Mouse (Mus musculus): ENCODE data around the gene Ehbp1l1. TPM values are rescaled to one million over a fixed set of nuclear protein-coding genes. Genes with fewer than 3 reads are reported as not detected.
A peak's percentile ranks its signal among the peaks of the same experiment; 100 is the strongest.

The Ehbp1l1 gene
- total RNA-seq, 2 experiments from 2014 or later = 13.7 to 14.2 TPM

GRCm38 (mm10) chr19:5665465-5665864, 60.7 kb downstream of the Ehbp1l1 start:
- no peak for DNase-seq

GRCm38 (mm10) chr19:5664669-5665257, 61.4 kb downstream of the Ehbp1l1 start:
- DNase-seq = no peak

- DNase-seq = peak; percentile 73 to 76
Observed at GRCm38 (mm10) chr19:5662981-5663913, 62.9 kb downstream of the Ehbp1l1 start, which contains the start of gene Sipa1. TSS of gene Sipa1 (minus strand) at chr19:5663707.

- DNase-seq = no peak
Observed at GRCm38 (mm10) chr19:5662310-5662709, 63.8 kb downstream of the Ehbp1l1 start.

GRCm38 (mm10) chr19:5660942-5661751, 65.0 kb downstream of the Ehbp1l1 start:
- DNase-seq = no peak

Small RNAs within 50 kb of the gene (microRNA-seq; reads per million reads assigned to microRNA genes)
- gene Mir6987 = 0.60 to 0.85 reads per million in 2 experiments

Other genes starting within 250 kb of the Ehbp1l1 start
- 10 to 100 TPM; 37.6 to 39.3 TPM for gene Mus81, start 237.9 kb downstream of the Ehbp1l1 start, total RNA-seq (2021)
- gene Cfl1, start 235.9 kb downstream of the Ehbp1l1 start, total RNA-seq (2021) = 1,000 to 10,000 TPM; 1,234 to 1,394 TPM
- 1 to 10 TPM; 5.4 to 8.8 TPM for gene 1700020D05Rik, start 222.5 kb downstream of the Ehbp1l1 start, total RNA-seq (2021)
- gene Snx32, start 215.8 kb downstream of the Ehbp1l1 start, total RNA-seq (2021) = 10 to 100 TPM; 80.5 to 83.5 TPM
- gene Ovol1, start 165.7 kb downstream of the Ehbp1l1 start, total RNA-seq (2021) = not detected
- 1 to 10 TPM; 5.8 to 7.0 TPM for gene Ap5b1, start 158.3 kb downstream of the Ehbp1l1 start, total RNA-seq (2021)
- gene Rnaseh2c, start 124.4 kb downstream of the Ehbp1l1 start, total RNA-seq (2021) = 10 to 100 TPM; 80.2 to 88.0 TPM
- 10 to 100 TPM; 80.1 to 91.1 TPM for gene Kat5, start 116.1 kb downstream of the Ehbp1l1 start, total RNA-seq (2021)
- 10 to 100 TPM; 17.2 to 17.7 TPM for gene Rela, start 88.8 kb downstream of the Ehbp1l1 start, total RNA-seq (2021)
- 10 to 100 TPM; 16.6 to 18.0 TPM for gene Sipa1, start 62.6 kb downstream of the Ehbp1l1 start, total RNA-seq (2021)
- 10 to 100 TPM; 17.8 to 18.6 TPM for gene Map3k11, start 37.6 kb downstream of the Ehbp1l1 start, total RNA-seq (2021)
- gene Pcnx3, start 37.4 kb downstream of the Ehbp1l1 start, total RNA-seq (2021) = 10 to 100 TPM; 61.9 to 68.5 TPM
- not detected for gene Kcnk7, start 21.9 kb downstream of the Ehbp1l1 start, total RNA-seq (2021)
- 10 to 100 TPM; 24.1 to 29.4 TPM for gene Fam89b, start 3.3 kb upstream of the Ehbp1l1 start, total RNA-seq (2021)
- 10 to 100 TPM; 24.9 to 28.0 TPM for gene Ltbp3, start 14.6 kb upstream of the Ehbp1l1 start, total RNA-seq (2021)
- gene Scyl1, start 45.1 kb upstream of the Ehbp1l1 start, total RNA-seq (2021) = 10 to 100 TPM; 75.6 to 75.9 TPM
- gene Frmd8, start 149.0 kb upstream of the Ehbp1l1 start, total RNA-seq (2021) = 10 to 100 TPM; 13.5 to 14.2 TPM
- gene Slc25a45, start 151.5 kb upstream of the Ehbp1l1 start, total RNA-seq (2021) = 1 to 10 TPM; 2.5 to 2.7 TPM
- 1 to 10 TPM; 1.9 to 2.2 TPM for gene Tigd3, start 167.8 kb upstream of the Ehbp1l1 start, total RNA-seq (2021)
- gene Dpf2, start 186.7 kb upstream of the Ehbp1l1 start, total RNA-seq (2021) = 100 to 1,000 TPM in 1 of 2 experiments, 10 to 100 TPM in 1; 92.0 to 108 TPM
- 1 to 10 TPM; 4.4 to 5.5 TPM for gene Cdc42ep2, start 198.5 kb upstream of the Ehbp1l1 start, total RNA-seq (2021)
- gene Pola2, start 237.9 kb upstream of the Ehbp1l1 start, total RNA-seq (2021) = 1 to 10 TPM; 5.3 to 5.5 TPM

Data from layer of hippocampus, postnatal 36 days (tissue).